Mouse (Mus musculus): ENCODE results near the gene Rb1. TPM values are rescaled to one million over a fixed set of nuclear protein-coding genes. Genes with fewer than 3 reads are reported as not detected.

Rb1 gene
- polyA plus RNA-seq, 1 experiment = 7.8 TPM

GRCm38 (mm10) chr14:73176266-73176665 lies 149.4 kb downstream of the Rb1 start:
- Histone ChIP-seq H3K4me1 (ENCODE audit: control insufficient read depth, insufficient read depth, low read length) (no peaks in the 10 kb centered on the region), H3K4me3 (replicated peaks; ENCODE audit: extremely low read depth, low read depth, low read length) (no peak overlapping the region)
- WGBS = 82% methylated on average over 5 of the region's 5 CpGs
- DNase-seq = no peak
- TF ChIP-seq CTCF (IDR thresholded peaks at IDR 0.05; ENCODE audit: insufficient read depth, low read length) = no peak
- no peak for TF ChIP-seq POLR2A (IDR thresholded peaks at IDR 0.05; ENCODE audit: borderline replicate concordance, extremely low read depth, low read depth, low read length)

- Histone ChIP-seq H3K4me3 (replicated peaks; ENCODE audit: extremely low read depth, low read depth, low read length) (no peak overlapping the region), H3K4me1 (ENCODE audit: control insufficient read depth, insufficient read depth, low read length) (no peaks in the 10 kb centered on the region)
- no peak for DNase-seq
- TF ChIP-seq CTCF (IDR thresholded peaks at IDR 0.05; ENCODE audit: insufficient read depth, low read length) = no peak
- no peak for TF ChIP-seq POLR2A (IDR thresholded peaks at IDR 0.05; ENCODE audit: borderline replicate concordance, extremely low read depth, low read depth, low read length)
- 71% methylated on average over 6 of the region's 6 CpGs for WGBS
These were observed 149.8 kb downstream of the Rb1 start for GRCm38 (mm10) chr14:73175814-73176213.

GRCm38 (mm10) chr14:73175031-73175430 lies 150.6 kb downstream of the Rb1 start:
- no peak for DNase-seq
- 81% methylated on average over 1 of the region's 1 CpGs for WGBS
- H3K4me3 ChIP-seq (replicated peaks; ENCODE audit: extremely low read depth, low read depth, low read length) = no peak overlapping the region
- TF ChIP-seq CTCF (IDR thresholded peaks at IDR 0.05; ENCODE audit: insufficient read depth, low read length) (no peak), POLR2A (IDR thresholded peaks at IDR 0.05; ENCODE audit: borderline replicate concordance, extremely low read depth, low read depth, low read length) (no peak)
- H3K4me1 ChIP-seq (ENCODE audit: control insufficient read depth, insufficient read depth, low read length) = no peaks in the 10 kb centered on the region

GRCm38 (mm10) chr14:73174091-73174995 lies 151.3 kb downstream of the Rb1 start:
- no peak for DNase-seq
- no peak for TF ChIP-seq CTCF (IDR thresholded peaks at IDR 0.05; ENCODE audit: insufficient read depth, low read length)
- no peak for TF ChIP-seq POLR2A (IDR thresholded peaks at IDR 0.05; ENCODE audit: borderline replicate concordance, extremely low read depth, low read depth, low read length)
- 80% methylated on average over 7 of the region's 7 CpGs for WGBS
- Histone ChIP-seq H3K4me1 (ENCODE audit: control insufficient read depth, insufficient read depth, low read length) (no peaks in the 10 kb centered on the region), H3K4me3 (replicated peaks; ENCODE audit: extremely low read depth, low read depth, low read length) (no peak overlapping the region)

- 81% methylated on average over 11 of the region's 11 CpGs for WGBS
These were observed 152.0 kb downstream of the Rb1 start for GRCm38 (mm10) chr14:73173662-73174061.

GRCm38 (mm10) chr14:73172196-73173011 lies 153.2 kb downstream of the Rb1 start:
- Histone ChIP-seq H3K4me3 (replicated peaks; ENCODE audit: extremely low read depth, low read depth, low read length) (no peak overlapping the region), H3K4me1 (ENCODE audit: control insufficient read depth, insufficient read depth, low read length) (no peaks in the 10 kb centered on the region)
- DNase-seq = no peak
- WGBS = 60% methylated on average over 12 of the region's 12 CpGs
- TF ChIP-seq CTCF (IDR thresholded peaks at IDR 0.05; ENCODE audit: insufficient read depth, low read length) (no peak), POLR2A (IDR thresholded peaks at IDR 0.05; ENCODE audit: borderline replicate concordance, extremely low read depth, low read depth, low read length) (no peak)

More at GRCm38 (mm10) chr14:73173662-73174061, 152.0 kb downstream of the Rb1 start:
- no peak for DNase-seq
- no peak overlapping the region for H3K4me3 ChIP-seq (replicated peaks; ENCODE audit: extremely low read depth, low read depth, low read length)
- TF ChIP-seq CTCF (IDR thresholded peaks at IDR 0.05; ENCODE audit: insufficient read depth, low read length) = no peak
- TF ChIP-seq POLR2A (IDR thresholded peaks at IDR 0.05; ENCODE audit: borderline replicate concordance, extremely low read depth, low read depth, low read length) = no peak
- H3K4me1 ChIP-seq (ENCODE audit: control insufficient read depth, insufficient read depth, low read length) = no peaks in the 10 kb centered on the region

- no peak for TF ChIP-seq POLR2A (IDR thresholded peaks at IDR 0.05; ENCODE audit: borderline replicate concordance, extremely low read depth, low read depth, low read length)
- no peak for TF ChIP-seq CTCF (IDR thresholded peaks at IDR 0.05; ENCODE audit: insufficient read depth, low read length)
- H3K4me1 ChIP-seq (ENCODE audit: control insufficient read depth, insufficient read depth, low read length) = no peaks in the 10 kb centered on the region
- DNase-seq = no peak
- 94% methylated on average over 13 of the region's 13 CpGs for WGBS
- no peak overlapping the region for H3K4me3 ChIP-seq (replicated peaks; ENCODE audit: extremely low read depth, low read depth, low read length)
These were observed 155.4 kb downstream of the Rb1 start for GRCm38 (mm10) chr14:73169926-73170844.

GRCm38 (mm10) chr14:73168605-73169004 lies 157.0 kb downstream of the Rb1 start:
- no peak for TF ChIP-seq POLR2A (IDR thresholded peaks at IDR 0.05; ENCODE audit: borderline replicate concordance, extremely low read depth, low read depth, low read length)
- TF ChIP-seq CTCF (IDR thresholded peaks at IDR 0.05; ENCODE audit: insufficient read depth, low read length) = no peak
- Histone ChIP-seq H3K4me1 (ENCODE audit: control insufficient read depth, insufficient read depth, low read length) (no peaks in the 10 kb centered on the region), H3K4me3 (replicated peaks; ENCODE audit: extremely low read depth, low read depth, low read length) (no peak overlapping the region)
- DNase-seq = no peak
- 82% methylated on average over 6 of the region's 6 CpGs for WGBS

- no peak overlapping the region for H3K4me3 ChIP-seq (replicated peaks; ENCODE audit: extremely low read depth, low read depth, low read length)
- no peak for DNase-seq
- no peaks in the 10 kb centered on the region for H3K4me1 ChIP-seq (ENCODE audit: control insufficient read depth, insufficient read depth, low read length)
- TF ChIP-seq POLR2A (IDR thresholded peaks at IDR 0.05; ENCODE audit: borderline replicate concordance, extremely low read depth, low read depth, low read length) = no peak
- no peak for TF ChIP-seq CTCF (IDR thresholded peaks at IDR 0.05; ENCODE audit: insufficient read depth, low read length)
- WGBS = 84% methylated on average over 6 of the region's 6 CpGs
These were observed 160.5 kb downstream of the Rb1 start for GRCm38 (mm10) chr14:73165136-73165535.
